Mouse (Mus musculus): Measurements from ENCODE around the gene Hoxa5. TPM values are rescaled to one million over a fixed set of nuclear protein-coding genes. Genes with fewer than 3 reads are reported as not detected.

The Hoxa5 gene
- total and polyA plus RNA-seq, 3 experiments: 0.26 to 0.96 (median 0.45) TPM

GRCm38 (mm10) chr6:52154044-52154443 is 50.3 kb downstream of the Hoxa5 start:
- H3K4me1 ChIP-seq (ENCODE audit: control insufficient read depth, insufficient read depth, low read length): no peaks in the 10 kb centered on the region
- peaks cover 9% of the 10 kb centered on the region for H3K27me3 ChIP-seq (ENCODE audit: control insufficient read depth, insufficient read depth, low read length)
- no peaks in the 10 kb centered on the region for H3K79me2 ChIP-seq (replicated peaks; ENCODE audit: control insufficient read depth, insufficient read depth, low read length)
- no peaks in the 10 kb centered on the region for H3K36me3 ChIP-seq (ENCODE audit: control insufficient read depth, insufficient read depth, low read length)
- H3K27ac ChIP-seq: no peak overlapping the region
- no peak overlapping the region for H3K4me3 ChIP-seq
- no peak for DNase-seq
- 44% methylated on average over 5 of the region's 5 CpGs for whole genome bisulfite sequencing
- no peak overlapping the region for H3K9ac ChIP-seq (ENCODE audit: low read depth, low read length)
- intact Hi-C loops (cut with DNase I): no loop called here
- TF ChIP-seq EP300 (IDR thresholded peaks at IDR 0.05; ENCODE audit: insufficient read depth, low read depth, low read length) (no peak), POLR2A (IDR thresholded peaks at IDR 0.05; ENCODE audit: insufficient read depth, low read depth, low read length) (no peak), CTCF (IDR thresholded peaks at IDR 0.05) (no peak)

- TF ChIP-seq CTCF (IDR thresholded peaks at IDR 0.05) (no peak), EP300 (IDR thresholded peaks at IDR 0.05; ENCODE audit: insufficient read depth, low read depth, low read length) (no peak)
- no peaks in the 10 kb centered on the region for H3K36me3 ChIP-seq (ENCODE audit: control insufficient read depth, insufficient read depth, low read length)
- no peaks in the 10 kb centered on the region for H3K4me1 ChIP-seq (ENCODE audit: control insufficient read depth, insufficient read depth, low read length)
- DNase-seq: no peak
- intact Hi-C loops (cut with DNase I): no loop called here
- no peaks in the 10 kb centered on the region for H3K79me2 ChIP-seq (replicated peaks; ENCODE audit: control insufficient read depth, insufficient read depth, low read length)
- no peak overlapping the region for H3K9ac ChIP-seq (ENCODE audit: low read depth, low read length)
- no peak overlapping the region for H3K4me3 ChIP-seq
- no peak overlapping the region for H3K27ac ChIP-seq
- H3K27me3 ChIP-seq (ENCODE audit: control insufficient read depth, insufficient read depth, low read length): peaks cover 7% of the 10 kb centered on the region
- WGBS: 16% methylated on average over 6 of the region's 6 CpGs
These were observed 51.1 kb downstream of the Hoxa5 start for GRCm38 (mm10) chr6:52153270-52153669.

GRCm38 (mm10) chr6:52152226-52153193 is 51.9 kb downstream of the Hoxa5 start:
- no peak for DNase-seq
- no peak overlapping the region for H3K9ac ChIP-seq (ENCODE audit: low read depth, low read length)
- H3K79me2 ChIP-seq (replicated peaks; ENCODE audit: control insufficient read depth, insufficient read depth, low read length): no peaks in the 10 kb centered on the region
- WGBS: 26% methylated on average over 16 of the region's 16 CpGs
- intact Hi-C loops (cut with DNase I): no loop called here
- no peaks in the 10 kb centered on the region for H3K4me1 ChIP-seq (ENCODE audit: control insufficient read depth, insufficient read depth, low read length)
- TF ChIP-seq EP300 (IDR thresholded peaks at IDR 0.05; ENCODE audit: insufficient read depth, low read depth, low read length) (no peak), POLR2A (IDR thresholded peaks at IDR 0.05; ENCODE audit: insufficient read depth, low read depth, low read length) (no peak), CTCF (IDR thresholded peaks at IDR 0.05) (no peak)
- H3K27ac ChIP-seq: no peak overlapping the region
- H3K36me3 ChIP-seq (ENCODE audit: control insufficient read depth, insufficient read depth, low read length): no peaks in the 10 kb centered on the region
- no peak overlapping the region for H3K4me3 ChIP-seq
- peaks cover 5% of the 10 kb centered on the region for H3K27me3 ChIP-seq (ENCODE audit: control insufficient read depth, insufficient read depth, low read length)

Small RNAs within 50 kb of the gene (microRNA-seq; reads per million reads assigned to microRNA genes)
- 183 to 526 reads per million in 2 experiments for gene Mir196b

Other genes with a start within 250 kb of the Hoxa5 start
- 1 to 10 TPM; 8.6 to 8.9 TPM for gene Skap2, start 192.0 kb downstream of the Hoxa5 start, total RNA-seq (2021)
- 5.0 and 6.7 TPM in 2 replicates for gene Skap2, start 192.0 kb downstream of the Hoxa5 start, polyA plus RNA-seq (2012; rRNA removed)
- under 1 TPM in 1 of 2 experiments, not detected in 1; 0.20 TPM for gene Hoxa1, start 46.3 kb downstream of the Hoxa5 start, total RNA-seq (2021)
- 0.32 and 0.43 TPM in 2 replicates for gene Hoxa1, start 46.3 kb downstream of the Hoxa5 start, polyA plus RNA-seq (2012; rRNA removed)
- under 1 TPM; 0.11 to 0.21 TPM for gene Hoxa2, start 39.8 kb downstream of the Hoxa5 start, total RNA-seq (2021)
- gene Hoxa2, start 39.8 kb downstream of the Hoxa5 start, polyA plus RNA-seq (2012; rRNA removed): 0.84 TPM in 1 of 2 replicates, not detected in the other
- gene 5730596B20Rik, start 27.1 kb downstream of the Hoxa5 start, total RNA-seq (2021): not detected
- not detected in 2 replicates for gene 5730596B20Rik, start 27.1 kb downstream of the Hoxa5 start, polyA plus RNA-seq (2012; rRNA removed)
- gene Hoxa4, start 12.8 kb downstream of the Hoxa5 start, total RNA-seq (2021): under 1 TPM; 0.14 to 0.34 TPM
- gene Hoxa4, start 12.8 kb downstream of the Hoxa5 start, polyA plus RNA-seq (2012; rRNA removed): 0.76 and 0.84 TPM in 2 replicates
- gene Hoxa6, start 4.1 kb upstream of the Hoxa5 start, total RNA-seq (2021): not detected
- gene Hoxa6, start 4.1 kb upstream of the Hoxa5 start, polyA plus RNA-seq (2012; rRNA removed): not detected in 2 replicates
- under 1 TPM; 0.55 to 0.76 TPM for gene Hoxa3, start 8.7 kb upstream of the Hoxa5 start, total RNA-seq (2021)
- 0.53 and 1.3 TPM in 2 replicates for gene Hoxa3, start 8.7 kb upstream of the Hoxa5 start, polyA plus RNA-seq (2012; rRNA removed)
- gene Gm28308, start 8.8 kb upstream of the Hoxa5 start, total RNA-seq (2021): not detected
- not detected in 2 replicates for gene Gm28308, start 8.8 kb upstream of the Hoxa5 start, polyA plus RNA-seq (2012; rRNA removed)
- gene Hoxa7, start 17.3 kb upstream of the Hoxa5 start, total RNA-seq (2021): under 1 TPM; 0.25 to 0.50 TPM
- gene Hoxa7, start 17.3 kb upstream of the Hoxa5 start, polyA plus RNA-seq (2012; rRNA removed): 0.26 and 0.31 TPM in 2 replicates
- not detected for gene Hoxa9, start 26.5 kb upstream of the Hoxa5 start, total RNA-seq (2021)
- 0.04 and 0.06 TPM in 2 replicates for gene Hoxa9, start 26.5 kb upstream of the Hoxa5 start, polyA plus RNA-seq (2012; rRNA removed)
- not detected for gene Hoxa10, start 36.3 kb upstream of the Hoxa5 start, total RNA-seq (2021)
- not detected in 2 replicates for gene Hoxa10, start 36.3 kb upstream of the Hoxa5 start, polyA plus RNA-seq (2012; rRNA removed)
- not detected for gene Hoxa11, start 41.2 kb upstream of the Hoxa5 start, total RNA-seq (2021)
- gene Hoxa11, start 41.2 kb upstream of the Hoxa5 start, polyA plus RNA-seq (2012; rRNA removed): not detected in 2 replicates
- not detected for gene Hoxa13, start 56.3 kb upstream of the Hoxa5 start, total RNA-seq (2021)
- gene Hoxa13, start 56.3 kb upstream of the Hoxa5 start, polyA plus RNA-seq (2012; rRNA removed): not detected in 2 replicates
- gene Evx1, start 108.9 kb upstream of the Hoxa5 start, total RNA-seq (2021): not detected
- gene Evx1, start 108.9 kb upstream of the Hoxa5 start, polyA plus RNA-seq (2012; rRNA removed): not detected in 2 replicates